Mouse (Mus musculus) kidney, embryonic 16.5 days (tissue): ENCODE results near the gene Gnptg. TPM values are rescaled to one million over a fixed set of nuclear protein-coding genes. Genes with fewer than 3 reads are reported as not detected.

Experiments
- ATAC-seq: fragments of 200-750 bp; cut with Nextera tagmentation; 2 replicates; pipeline ENCODE4 v1.8.0; 2017; ENCODE audit warnings: moderate TSS enrichment; ENCODE audit not compliant: low FRiP score, low TSS enrichment
- H3K27ac ChIP-seq: fragments of 300-500 bp; sonication (generic); 2 replicates; pipeline ENCODE4 v1.5.1; 2014; ENCODE audit warnings: low read length
- H3K27me3 ChIP-seq: fragments of 300-500 bp; sonication (generic); 2 replicates; pipeline ENCODE4 v1.6.1; 2014; ENCODE audit warnings: low read length, control low read depth, mixed read lengths; ENCODE audit not compliant: insufficient read depth
- H3K36me3 ChIP-seq: fragments of 300-500 bp; sonication (generic); 2 replicates; pipeline ENCODE4 v1.6.1; 2014; ENCODE audit warnings: low read length, control low read depth, mixed read lengths; ENCODE audit not compliant: insufficient read depth
- H3K4me1 ChIP-seq: fragments of 300-500 bp; sonication (generic); 2 replicates; pipeline ENCODE4 v1.6.1; 2014; ENCODE audit warnings: low read length, control low read depth, mixed read lengths; ENCODE audit not compliant: insufficient read depth
- H3K4me2 ChIP-seq: fragments of 300-500 bp; sonication (generic); replicated peaks from 2 replicates; pipeline ENCODE4 v1.6.1; 2014; ENCODE audit warnings: low read depth, low read length
- H3K4me3 ChIP-seq: fragments of 300-500 bp; sonication (generic); 2 replicates; pipeline ENCODE4 v1.5.1; 2014; ENCODE audit warnings: mild to moderate bottlenecking, low read length
- H3K9ac ChIP-seq: fragments of 300-500 bp; sonication (generic); replicated peaks from 2 replicates; pipeline ENCODE4 v1.6.1; 2014; ENCODE audit warnings: low read length
- H3K9me3 ChIP-seq: fragments of 300-500 bp; sonication (generic); 2 replicates; pipeline ENCODE4 v1.6.1; 2016; ENCODE audit warnings: low read length, control low read depth
- WGBS: fragments of 180-500 bp; shearing (Covaris S2); extraction: QIAGEN DNeasy Blood & Tissue Kit; methylation state at CpG from one replicate; pipeline ENCODE4 v1.1.7; 2014; 5-methylcytosine and 5-hydroxymethylcytosine counted together
- polyA plus RNA-seq: library from polyadenylated mRNA; unstranded; fragments of >200 nt; fragmentation: Nextera tagmentation; extraction: Ambion mirVana; gene quantifications from 2 replicates; pipeline ENCODE4 v1.2.1, GENCODE M21; 2015

Gnptg gene
- 51.2 and 56.6 TPM in 2 replicates for polyA plus RNA-seq

GRCm38 (mm10) chr17:25239695-25240636, at the start of gene Gnptg, which contains the start of gene Tsr3:
Gene Gnptg, minus strand, starts transcription at chr17:25240124.
Gene Tsr3, plus strand, starts transcription at chr17:25240170.
- Histone ChIP-seq H3K4me2 (peak within 1 kb of the TSS; percentile 75), H3K9ac (peak within 1 kb of the TSS; percentile 89), H3K4me1 (peaks cover 18% of the 10 kb centered on the region), H3K27me3 (no peaks in the 10 kb centered on the region), H3K27ac (peak within 1 kb of the TSS; percentile 86), H3K4me3 (peak within 1 kb of the TSS; percentile 98), H3K9me3 (no peaks in the 10 kb centered on the region), H3K36me3 (peaks cover 28% of the 10 kb centered on the region)
- peak; percentile 88 for ATAC-seq
- WGBS = under 1% methylated on average over 80 of the region's 80 CpGs

GRCm38 (mm10) chr17:25288842-25289241, 48.9 kb upstream of the Gnptg start:
- Histone ChIP-seq H3K4me3 (no peak overlapping the region), H3K9ac (no peak overlapping the region), H3K36me3 (no peaks in the 10 kb centered on the region), H3K4me2 (no peak overlapping the region), H3K27ac (no peak overlapping the region), H3K4me1 (no peaks in the 10 kb centered on the region), H3K27me3 (no peaks in the 10 kb centered on the region), H3K9me3 (no peaks in the 10 kb centered on the region)
- no peak for ATAC-seq
- WGBS = 15% methylated on average over 4 of the region's 4 CpGs

- Histone ChIP-seq H3K9me3 (no peaks in the 10 kb centered on the region; the same call in 1 of the 2 replicates), H3K27ac (no peak overlapping the region), H3K4me2 (no peak overlapping the region), H3K9ac (no peak overlapping the region), H3K27me3 (no peaks in the 10 kb centered on the region), H3K36me3 (no peaks in the 10 kb centered on the region), H3K4me1 (no peaks in the 10 kb centered on the region), H3K4me3 (no peak overlapping the region)
- 25% methylated on average over 3 of the region's 3 CpGs for WGBS
- ATAC-seq = no peak
Observed at GRCm38 (mm10) chr17:25285033-25285432, 45.1 kb upstream of the Gnptg start.

GRCm38 (mm10) chr17:25282133-25282532, 42.2 kb upstream of the Gnptg start:
- H3K36me3 ChIP-seq = no peaks in the 10 kb centered on the region
- no peak overlapping the region for H3K9ac ChIP-seq
- H3K4me1 ChIP-seq = no peaks in the 10 kb centered on the region
- no peak overlapping the region for H3K4me3 ChIP-seq
- H3K9me3 ChIP-seq = no peaks in the 10 kb centered on the region; the same call in 1 of the 2 replicates
- no peaks in the 10 kb centered on the region for H3K27me3 ChIP-seq
- no peak for ATAC-seq
- H3K27ac ChIP-seq = no peak overlapping the region
- 39% methylated on average over 11 of the region's 11 CpGs for WGBS
- peak overlapping the region; percentile 26; the same call in 1 of the 2 replicates for H3K4me2 ChIP-seq

- no peak overlapping the region for H3K4me3 ChIP-seq
- H3K4me2 ChIP-seq = no peak overlapping the region
- no peaks in the 10 kb centered on the region for H3K9me3 ChIP-seq
- no peaks in the 10 kb centered on the region for H3K27me3 ChIP-seq
- ATAC-seq = no peak
- H3K4me1 ChIP-seq = peaks cover 19% of the 10 kb centered on the region
- no peak overlapping the region for H3K9ac ChIP-seq
- WGBS = 94% methylated on average over 3 of the region's 3 CpGs
- no peak overlapping the region for H3K27ac ChIP-seq
- H3K36me3 ChIP-seq = 0 out of 2 replicates have a peak, but pooled peaks cover under 1% of the 10 kb centered on the region
Observed at GRCm38 (mm10) chr17:25275833-25276232, 35.9 kb upstream of the Gnptg start.

GRCm38 (mm10) chr17:25274571-25275346, 34.8 kb upstream of the Gnptg start, which contains the start of gene Ube2i:
Gene Ube2i, minus strand, starts transcription at chr17:25274622.
- Histone ChIP-seq H3K4me3 (peak within 1 kb of the TSS; percentile 100), H3K4me1 (peaks cover 29% of the 10 kb centered on the region), H3K27me3 (no peaks in the 10 kb centered on the region), H3K9ac (peak within 1 kb of the TSS; percentile 99), H3K9me3 (no peaks in the 10 kb centered on the region), H3K27ac (peak within 1 kb of the TSS; percentile 100), H3K4me2 (peak within 1 kb of the TSS; percentile 100), H3K36me3 (peaks cover 6% of the 10 kb centered on the region; the same call in 1 of the 2 replicates)
- ATAC-seq = no peak
- 80% methylated on average over 9 of the region's 9 CpGs for WGBS

GRCm38 (mm10) chr17:25273706-25274501, 34.0 kb upstream of the Gnptg start:
- peak; percentile 85 for ATAC-seq
- Histone ChIP-seq H3K27ac (peak overlapping the region; percentile 100), H3K4me2 (peak overlapping the region; percentile 100), H3K4me1 (peaks cover 30% of the 10 kb centered on the region), H3K9me3 (no peaks in the 10 kb centered on the region), H3K4me3 (peak overlapping the region; percentile 100), H3K36me3 (peaks cover 14% of the 10 kb centered on the region), H3K9ac (peak overlapping the region; percentile 99), H3K27me3 (no peaks in the 10 kb centered on the region)
- 1% methylated on average over 41 of the region's 45 CpGs for WGBS

- Histone ChIP-seq H3K4me1 (peaks cover 30% of the 10 kb centered on the region), H3K4me3 (peak overlapping the region; percentile 100), H3K9me3 (no peaks in the 10 kb centered on the region), H3K4me2 (peak overlapping the region; percentile 100), H3K9ac (peak overlapping the region; percentile 99), H3K36me3 (peaks cover 21% of the 10 kb centered on the region), H3K27me3 (no peaks in the 10 kb centered on the region), H3K27ac (peak overlapping the region; percentile 100)
- under 1% methylated on average over 90 of the region's 92 CpGs for WGBS
- peak; percentile 94 for ATAC-seq
Observed at GRCm38 (mm10) chr17:25272951-25273705, 33.2 kb upstream of the Gnptg start.
